Mouse (Mus musculus): ENCODE results near the gene Rfc3. TPM values are rescaled to one million over a fixed set of nuclear protein-coding genes. Genes with fewer than 3 reads are reported as not detected.

Rfc3 gene
- polyA plus RNA-seq, 1 experiment from 2014 or later: 56.5 TPM

DNA sequence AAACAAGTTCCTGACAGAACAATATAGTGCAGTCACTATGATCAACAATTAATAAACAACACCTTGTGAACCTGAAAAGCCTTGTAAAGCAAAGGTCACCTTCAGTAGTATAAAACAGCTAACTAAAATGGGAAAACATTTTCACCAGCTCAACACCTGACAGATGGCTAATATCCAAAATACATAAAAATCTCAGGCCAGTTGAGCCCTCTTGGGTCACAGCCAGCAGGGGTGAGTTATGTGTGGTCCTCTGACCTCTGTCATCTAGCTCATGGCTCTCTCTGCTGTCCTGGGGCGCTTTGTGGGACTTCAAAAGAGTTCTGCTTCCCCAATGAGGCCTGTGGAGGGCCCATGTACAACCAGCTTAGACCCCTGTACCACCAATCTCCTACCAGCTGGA, 49.3 kb downstream of the Rfc3 start:
- Histone ChIP-seq H3K4me1 (ENCODE audit: control insufficient read depth, insufficient read depth, low read depth, low read length) (no peaks in the 10 kb centered on the region), H3K4me3 (ENCODE audit: low read length) (no peak overlapping the region), H3K9me3 (ENCODE audit: control insufficient read depth, low read length) (no peaks in the 10 kb centered on the region), H3K9ac (ENCODE audit: low read depth, low read length) (no peak overlapping the region), H3K4me2 (ENCODE audit: low read length) (no peak overlapping the region), H3K27me3 (replicated peaks; ENCODE audit: control insufficient read depth, insufficient read depth, low read length) (no peaks in the 10 kb centered on the region), H3K36me3 (ENCODE audit: control insufficient read depth, insufficient read depth, low read length) (no peaks in the 10 kb centered on the region), H3K27ac (ENCODE audit: low read depth, low read length) (no peak overlapping the region)
- WGBS: 60% methylated on average over 1 of the region's 1 CpGs
- ATAC-seq: no peak

Other genes starting within 250 kb of the Rfc3 start
- gene Gm42906, start 223.1 kb downstream of the Rfc3 start, polyA plus RNA-seq (2015; fragmentation: Nextera tagmentation; extraction: Ambion mirVana): not detected in 2 replicates
- 0.06 TPM in 1 of 2 replicates, not detected in the other for gene Vmn2r18, start 45.2 kb downstream of the Rfc3 start, polyA plus RNA-seq (2015; fragmentation: Nextera tagmentation; extraction: Ambion mirVana)